Mouse (Mus musculus) cerebellum, postnatal 4 days (tissue): ENCODE results near the gene Sik3.

ENCODE experiments used
- DNase-seq, 2 experiments: peaks; one replicate each; pipeline ENCODE4 v3.0.0; 2022; ENCODE audit warnings: low spot score in 2 of 2, mixed read lengths in 1 of 2

Sik3 gene

DNA sequence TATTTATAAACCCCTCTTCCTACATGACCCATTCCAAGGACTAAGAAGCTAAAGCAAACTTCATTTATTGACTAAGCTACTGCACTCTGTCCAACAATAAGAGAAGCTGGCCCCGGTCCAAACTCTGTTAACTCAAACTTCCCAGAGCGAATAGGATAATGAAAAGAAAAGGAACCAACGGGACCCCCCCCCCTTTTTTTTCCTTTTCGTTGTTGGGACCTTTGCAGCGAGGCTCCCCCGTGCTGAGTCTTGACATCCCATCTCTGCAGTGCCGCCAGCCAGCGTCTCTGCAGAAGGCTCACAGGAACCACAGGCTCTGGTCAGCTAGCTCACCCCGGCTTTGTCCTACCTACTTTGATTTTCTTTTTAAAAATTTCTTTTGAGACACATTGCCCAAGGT is 3.2 kb downstream of the Sik3 start:
- DNase-seq: peak in 1 of 2 experiments; percentile 30

DNA sequence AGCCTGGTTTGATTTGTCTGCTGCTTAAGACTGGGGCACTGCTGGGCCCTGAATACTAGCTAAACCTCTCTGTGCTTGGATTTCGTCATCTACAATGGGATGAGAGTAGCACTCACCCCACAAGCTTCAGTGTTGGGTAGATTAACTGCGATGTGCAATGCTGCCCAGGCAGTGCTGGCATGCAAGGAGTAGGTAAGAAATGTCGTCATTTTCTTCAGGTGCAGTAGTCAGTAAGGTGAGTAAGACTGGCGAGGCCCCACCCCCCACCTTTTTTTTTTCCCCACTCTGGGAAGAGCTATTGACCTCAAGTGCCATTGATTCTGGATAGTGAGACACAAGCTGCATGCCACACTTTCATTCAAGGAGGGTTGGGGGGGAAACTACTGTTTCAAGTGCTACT is 3.8 kb downstream of the Sik3 start:
- no peak for DNase-seq

DNA sequence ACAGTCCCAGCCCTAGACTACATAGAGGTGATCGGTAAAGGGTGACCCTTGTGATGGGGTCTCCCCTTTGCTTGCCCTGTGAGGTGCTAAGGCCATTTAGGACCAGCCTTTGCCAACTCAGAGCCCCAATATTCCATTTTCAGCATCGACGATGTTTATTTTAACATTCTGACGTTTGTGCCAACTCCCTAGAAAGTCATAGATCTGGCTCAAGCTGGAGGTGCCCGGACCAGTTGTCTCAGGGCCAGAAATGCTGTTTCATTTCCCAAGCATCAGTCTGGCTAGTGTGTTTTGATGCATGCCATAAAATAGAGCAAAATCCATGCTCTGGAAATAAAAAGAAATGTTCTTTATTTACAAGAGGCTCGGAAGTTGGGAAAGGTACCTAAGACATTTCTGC is 5.7 kb downstream of the Sik3 start:
- DNase-seq: no peak

DNA sequence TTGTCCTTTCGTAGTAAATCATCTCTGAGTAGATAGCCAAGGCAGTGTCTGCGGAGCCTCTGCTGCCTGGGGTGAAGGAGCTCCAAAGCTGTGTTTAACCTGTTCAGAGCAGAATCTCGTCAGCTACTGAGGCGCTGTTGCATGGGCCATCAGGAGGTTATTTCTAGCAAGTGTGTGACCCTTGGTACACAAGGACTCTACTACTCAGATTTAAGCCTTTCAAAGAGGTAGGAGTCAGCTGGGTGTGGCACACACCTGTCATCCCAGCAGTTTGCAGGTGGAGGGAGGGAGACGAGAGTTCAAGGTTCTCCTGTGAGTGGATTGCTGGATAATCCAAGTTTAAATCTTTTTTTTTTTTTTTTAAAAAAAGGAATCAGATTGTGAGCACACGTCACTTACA is 7.4 kb downstream of the Sik3 start:
- no peak for DNase-seq

DNA sequence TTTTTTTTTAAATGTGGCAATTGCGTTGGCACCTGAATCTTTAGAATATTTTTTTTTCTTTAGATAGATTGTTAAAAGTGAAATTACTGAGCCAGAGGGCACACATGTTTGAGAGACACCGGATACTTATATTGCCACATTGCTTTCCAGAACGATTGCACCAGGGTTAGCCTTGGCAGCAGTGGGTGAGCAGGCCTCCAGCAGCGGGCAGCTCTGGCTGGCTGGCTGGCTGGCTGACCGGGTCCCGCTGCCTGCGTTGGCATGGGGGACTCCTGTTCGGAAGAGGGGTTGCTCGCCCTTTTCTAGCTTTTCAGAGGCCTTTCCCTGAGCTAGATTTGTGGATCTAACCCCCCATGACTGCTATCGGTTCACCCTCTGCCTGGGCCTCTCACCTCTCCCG is 11.0 kb downstream of the Sik3 start:
- peak in 1 of 2 experiments; percentile 10 for DNase-seq

DNA sequence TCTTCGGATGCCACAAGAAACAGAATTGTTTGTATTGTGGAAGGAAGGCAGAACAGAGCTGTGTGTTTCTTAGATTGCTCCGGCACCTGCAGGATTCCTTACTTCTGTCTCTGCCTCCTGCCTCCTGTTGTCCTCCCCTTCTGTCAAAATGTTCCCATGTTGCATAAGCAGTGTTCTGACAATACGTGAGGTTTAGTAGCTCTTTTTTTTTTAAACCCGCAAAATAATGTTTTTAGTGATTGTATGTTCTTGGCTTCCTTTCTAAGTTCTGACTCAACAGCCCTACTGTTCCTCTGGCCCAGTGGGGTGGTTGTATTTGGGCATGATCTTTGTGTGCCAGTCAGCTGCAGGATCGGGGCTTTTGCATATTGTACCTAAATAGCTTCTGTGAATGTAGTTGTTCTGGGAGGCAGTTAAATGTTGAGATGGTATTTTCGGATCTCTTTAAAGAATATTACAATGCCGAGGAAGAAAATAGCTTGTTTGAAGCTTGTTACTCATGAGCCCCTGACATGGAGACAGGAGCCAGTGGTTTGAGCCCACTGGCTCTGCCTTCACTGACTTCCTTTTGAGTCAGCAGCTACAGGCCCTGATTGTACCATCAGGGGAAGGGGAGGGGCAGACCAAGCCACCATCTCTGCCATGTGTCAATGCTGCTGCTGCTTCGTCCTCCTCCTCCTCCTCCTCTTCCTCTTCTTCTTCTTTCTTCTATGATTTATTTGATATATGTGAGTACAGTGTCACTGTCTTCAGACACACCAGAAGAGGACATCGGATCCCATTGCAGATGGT is 13.6 kb downstream of the Sik3 start:
- no peak for DNase-seq

DNA sequence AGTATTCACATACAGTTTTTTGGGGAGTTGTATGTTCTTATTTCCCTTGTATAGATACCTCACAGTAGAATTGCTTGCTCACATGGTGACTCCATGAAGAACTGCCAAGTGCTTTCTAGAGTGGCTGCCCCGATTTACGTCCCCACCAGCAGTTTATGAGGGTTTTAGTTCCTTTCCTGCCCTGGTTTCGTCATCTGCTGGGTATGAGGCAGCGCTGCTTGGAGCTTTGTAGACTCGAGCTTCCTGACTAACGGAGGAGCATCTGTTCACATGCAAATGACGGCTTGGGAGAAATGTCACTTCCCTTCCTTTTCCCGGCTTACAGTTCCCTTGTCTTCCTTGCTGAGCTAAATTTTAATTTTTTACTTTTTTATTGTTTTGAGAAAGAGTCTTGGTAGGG is 15.4 kb downstream of the Sik3 start:
- no peak for DNase-seq

DNA sequence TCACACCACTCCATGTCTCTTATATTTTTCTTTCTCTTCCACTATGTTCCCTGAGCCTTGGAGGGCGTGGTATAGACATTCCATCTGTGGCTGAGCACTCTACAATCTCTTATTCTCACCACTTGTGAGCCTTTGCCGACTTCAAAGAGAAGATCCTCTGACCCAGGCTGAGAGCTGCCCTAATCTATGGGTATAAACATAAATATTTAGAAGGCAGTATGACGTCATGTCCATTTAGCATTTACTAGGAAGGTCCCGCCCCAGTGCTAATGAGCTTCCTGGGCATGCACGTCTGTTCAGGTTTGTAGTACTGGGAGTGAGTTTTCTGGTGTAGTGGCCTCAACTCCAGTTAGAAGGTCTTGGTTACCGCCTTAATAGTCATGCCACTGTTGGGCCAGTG is 16.9 kb downstream of the Sik3 start:
- no peak for DNase-seq

DNA sequence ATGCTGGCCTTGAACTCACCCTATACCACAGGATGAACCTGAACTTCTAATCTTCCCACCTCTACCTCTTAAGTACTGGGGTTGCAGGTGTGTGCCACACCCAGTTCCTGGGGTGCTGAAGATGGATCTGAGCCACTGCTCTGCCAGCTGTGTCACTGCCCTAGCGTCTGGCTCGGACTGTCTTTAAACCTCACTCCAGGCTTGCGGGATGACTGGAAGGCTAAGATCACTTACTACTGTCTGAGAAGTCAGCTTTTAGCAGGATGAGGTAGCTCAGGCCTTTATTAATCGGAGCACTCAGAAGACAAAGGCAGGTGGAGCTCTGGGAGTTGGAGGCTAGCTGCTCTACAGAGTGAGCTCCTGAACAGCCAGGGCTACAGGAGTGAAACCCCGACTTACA is 17.6 kb downstream of the Sik3 start:
- no peak for DNase-seq

DNA sequence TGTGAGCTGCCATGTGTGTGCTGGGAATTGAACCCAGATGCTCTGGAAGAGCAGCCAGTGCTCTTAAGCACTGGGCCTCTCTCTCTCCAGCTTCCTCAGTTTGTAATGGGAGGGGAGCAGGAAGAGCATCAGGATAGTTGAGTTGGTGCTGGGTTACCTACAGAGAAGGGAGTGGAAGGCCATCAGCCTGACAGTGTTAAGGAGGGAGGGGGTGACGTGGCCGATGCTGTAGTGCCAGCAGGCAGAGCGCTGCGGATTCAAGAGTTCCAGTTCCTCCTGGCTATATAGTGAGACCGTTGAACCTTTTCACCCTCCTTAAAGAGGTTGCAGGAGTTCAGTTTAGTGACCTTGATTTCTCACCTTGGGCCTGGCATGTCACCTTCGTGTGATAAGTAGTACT is 18.3 kb downstream of the Sik3 start:
- DNase-seq: no peak

DNA sequence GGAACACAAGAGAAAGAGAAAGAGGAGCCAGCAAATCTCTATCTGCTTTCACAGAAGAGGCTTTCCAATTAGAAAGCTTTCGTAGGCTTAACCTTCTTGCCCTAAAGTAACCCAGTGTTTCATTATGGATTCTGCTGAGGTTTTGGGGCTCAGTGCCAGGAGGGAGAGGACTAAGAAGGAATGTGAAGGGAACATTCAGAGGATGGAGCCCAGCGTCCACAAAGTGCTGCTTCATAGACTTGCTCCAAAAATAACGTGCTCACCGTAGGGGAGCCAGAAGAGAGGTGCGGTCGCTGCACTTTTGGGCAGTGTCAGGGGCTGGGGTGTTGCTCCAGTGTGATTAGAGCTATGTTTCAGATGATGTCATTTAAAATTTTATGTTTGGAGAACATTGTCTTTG is 19.6 kb downstream of the Sik3 start:
- no peak for DNase-seq

DNA sequence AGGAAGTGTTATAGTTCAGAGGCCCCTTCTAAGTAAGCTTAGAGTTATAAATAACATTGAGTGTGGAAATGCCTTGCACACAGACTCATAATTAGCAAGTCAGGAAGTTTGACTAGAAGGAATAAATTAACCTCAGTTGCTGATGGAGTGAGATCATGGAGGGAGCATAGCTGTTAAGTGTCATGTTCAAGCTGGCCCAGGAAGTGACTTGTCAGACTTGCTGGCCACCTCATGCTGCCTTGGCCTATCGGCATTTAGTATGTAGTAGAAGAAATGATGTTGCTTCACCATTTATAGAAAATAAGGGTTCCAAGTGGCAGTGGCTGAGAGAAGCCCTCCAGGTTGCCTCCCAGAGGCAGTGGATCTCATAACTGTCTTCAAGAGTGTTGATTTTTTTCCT is 20.4 kb downstream of the Sik3 start:
- no peak for DNase-seq

DNA sequence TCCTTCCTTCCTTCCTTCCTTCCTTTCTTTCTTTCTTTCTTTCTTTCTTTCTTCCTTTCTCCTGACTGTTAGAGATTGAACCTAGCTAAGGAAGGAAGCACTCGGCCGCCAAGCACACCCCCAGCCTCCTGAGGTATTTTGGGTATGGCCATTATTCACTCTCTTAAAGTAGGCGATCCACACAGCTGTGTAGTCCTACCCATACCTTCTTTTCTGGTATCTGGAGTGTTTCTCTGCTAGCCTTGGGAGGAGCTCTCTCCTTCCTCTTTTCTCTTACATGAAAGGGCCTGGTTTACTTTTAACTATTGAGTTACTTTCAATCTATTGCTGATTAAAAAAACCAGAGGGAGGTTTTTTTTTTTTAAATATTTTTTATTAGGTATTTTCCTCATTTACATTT is 21.2 kb downstream of the Sik3 start:
- DNase-seq: no peak

DNA sequence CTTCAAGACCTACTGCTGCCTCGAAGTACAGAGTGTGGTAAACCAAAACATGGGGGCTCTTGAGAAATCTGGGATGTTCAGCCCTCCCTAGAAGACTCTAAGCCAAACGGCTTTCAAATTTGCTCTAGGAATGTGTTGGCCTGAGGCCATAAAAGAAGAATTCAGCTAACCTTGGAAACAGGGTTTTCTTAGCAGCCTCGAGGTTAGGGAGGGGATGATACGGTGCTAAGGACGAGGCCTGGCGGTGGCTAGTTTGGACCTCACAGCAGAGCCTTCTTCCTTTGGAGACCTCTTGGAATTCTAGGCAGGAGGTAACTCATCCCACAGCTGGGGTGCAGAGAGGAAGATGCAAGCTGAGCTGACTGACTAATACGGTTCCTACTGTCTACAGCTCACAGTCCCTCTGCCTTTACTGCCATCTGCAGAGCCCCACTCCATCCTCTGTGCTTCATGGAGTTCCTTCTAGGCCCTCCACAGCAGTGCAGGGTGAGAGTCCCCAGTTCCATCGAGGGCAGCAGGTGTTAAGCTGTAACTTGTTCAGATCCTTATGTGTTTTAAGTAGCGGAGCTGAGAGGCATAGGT is 22.8 kb downstream of the Sik3 start:
- DNase-seq: no peak

DNA sequence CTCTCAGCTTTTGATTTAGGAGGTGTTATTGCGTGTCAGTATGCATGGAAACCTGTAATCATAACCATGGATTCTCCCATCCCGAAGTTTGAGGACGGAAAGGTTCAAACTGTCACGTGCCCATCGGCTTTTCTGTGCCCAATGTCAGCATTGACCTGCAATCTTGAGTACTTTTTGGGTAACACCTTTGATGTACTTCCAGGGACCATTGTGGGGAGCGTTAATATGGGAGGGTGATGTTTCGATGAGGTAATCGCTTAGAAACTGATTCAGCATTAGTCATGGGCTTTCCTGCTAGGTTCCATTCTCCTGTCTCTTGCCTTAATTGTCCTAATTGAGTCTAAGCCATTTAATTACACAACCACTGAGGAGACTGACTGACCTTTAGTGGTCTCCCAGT is 24.3 kb downstream of the Sik3 start:
- no peak for DNase-seq

DNA sequence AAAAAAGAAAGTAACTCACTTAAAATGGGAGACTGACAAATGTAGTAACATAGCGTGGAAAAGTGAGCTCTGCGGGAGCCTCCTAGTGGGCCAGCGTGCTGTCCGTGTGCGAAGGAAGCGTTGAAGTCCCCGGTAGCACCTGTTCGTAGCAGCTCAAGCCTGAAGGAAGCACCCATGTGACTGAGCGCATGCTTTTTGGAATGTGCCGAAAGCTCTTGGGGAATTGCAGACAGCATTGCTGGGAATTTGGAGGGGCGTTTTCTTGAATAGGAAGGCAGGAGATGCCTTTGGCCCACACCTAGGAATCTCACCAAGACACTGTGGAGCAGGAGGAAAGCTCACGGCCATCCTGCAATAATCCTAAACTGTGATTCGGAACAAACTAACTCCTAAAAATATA is 26.2 kb downstream of the Sik3 start:
- DNase-seq: no peak

DNA sequence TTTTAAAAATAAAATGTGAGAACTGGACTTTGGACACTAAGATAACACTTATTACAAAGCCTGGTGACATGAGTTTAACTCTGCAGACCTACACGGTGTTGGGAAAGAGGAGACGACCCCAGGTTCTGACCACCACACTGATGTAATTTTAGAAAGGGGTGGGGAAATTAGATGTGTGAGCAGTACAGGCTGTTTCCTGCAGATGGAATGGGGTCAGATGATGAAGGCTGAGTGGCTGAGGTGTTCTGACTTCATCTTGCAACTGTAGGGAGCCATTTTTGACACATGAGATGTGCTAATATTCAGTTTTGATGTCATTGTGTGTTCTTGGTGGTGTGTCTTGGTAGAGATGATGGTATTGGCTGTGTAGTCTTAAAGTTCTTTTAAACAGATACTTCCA is 28.6 kb downstream of the Sik3 start:
- no peak for DNase-seq

DNA sequence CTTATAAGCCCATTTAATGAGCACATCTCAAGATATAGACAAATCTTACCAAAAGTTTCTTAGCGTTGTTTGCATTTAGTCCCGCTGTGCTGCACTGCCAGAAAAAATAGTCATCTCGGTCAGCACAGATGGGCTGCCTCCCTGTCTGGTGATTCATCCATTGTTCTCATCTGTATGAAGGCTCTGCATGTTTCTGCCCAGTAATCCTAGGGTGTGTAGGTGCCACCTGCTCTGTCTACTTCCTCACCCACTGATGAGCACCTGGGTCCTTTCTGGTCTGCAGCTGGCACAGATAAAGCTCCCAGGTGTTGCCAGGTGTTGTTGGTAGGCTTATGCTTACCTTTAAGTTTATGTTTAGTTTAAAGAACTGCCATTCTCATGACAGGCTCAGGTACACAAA is 29.8 kb downstream of the Sik3 start:
- DNase-seq: no peak

DNA sequence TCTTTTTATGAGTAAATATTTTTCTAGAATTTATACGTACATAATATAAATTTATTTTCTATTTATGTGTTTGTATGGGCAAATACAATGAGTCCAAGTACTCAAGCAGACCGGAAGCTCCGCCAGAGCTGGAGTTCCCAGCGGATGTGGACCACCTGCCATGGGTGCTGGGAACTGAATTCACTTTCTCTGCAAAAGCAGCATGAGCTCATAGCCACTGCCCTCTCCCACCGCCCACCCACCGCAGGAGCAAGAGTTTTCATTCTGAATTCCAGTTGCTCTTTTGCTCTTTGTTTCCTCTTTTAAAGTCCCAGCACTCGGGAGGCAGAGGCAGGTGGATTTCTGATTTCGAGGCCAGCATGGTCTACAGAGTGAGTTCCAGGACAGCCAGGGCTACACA is 31.0 kb downstream of the Sik3 start:
- DNase-seq: no peak

DNA sequence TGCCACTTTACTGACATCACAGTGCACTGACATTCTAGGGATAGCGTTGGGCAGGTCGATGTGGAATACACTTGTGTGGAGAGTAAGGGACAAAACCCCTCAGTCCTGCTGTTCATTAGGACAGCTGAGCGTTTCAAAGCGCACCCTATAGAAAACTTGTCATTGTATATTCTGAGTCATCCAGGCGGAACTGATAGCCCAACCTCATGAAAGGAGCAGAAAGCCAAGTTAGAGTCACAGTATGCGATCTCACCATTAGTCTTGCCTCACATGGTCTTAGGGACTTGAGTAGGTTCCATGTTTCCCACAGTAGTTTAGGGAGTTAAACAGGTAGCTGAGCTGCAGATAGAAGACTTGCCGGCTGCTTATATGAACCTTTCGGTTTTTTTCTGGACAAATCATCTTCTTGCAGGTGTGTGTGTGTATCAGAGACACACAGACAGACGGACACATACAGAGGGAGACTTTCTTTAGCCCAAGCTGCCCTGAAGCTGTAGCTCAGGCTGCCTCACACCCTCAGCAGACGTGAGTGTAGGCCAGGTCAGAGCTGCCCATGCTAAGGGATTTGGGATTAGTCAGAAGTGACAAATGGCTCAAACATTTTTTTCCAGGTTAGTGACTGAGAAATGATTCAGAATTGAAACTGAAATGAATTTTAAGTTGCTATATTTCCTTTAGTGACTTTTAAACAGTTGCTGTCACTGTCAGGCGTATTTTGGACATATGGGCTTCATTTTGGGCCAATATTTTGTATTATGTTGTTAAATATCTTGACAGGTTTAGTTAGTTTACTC is 34.3 kb downstream of the Sik3 start:
- no peak for DNase-seq

DNA sequence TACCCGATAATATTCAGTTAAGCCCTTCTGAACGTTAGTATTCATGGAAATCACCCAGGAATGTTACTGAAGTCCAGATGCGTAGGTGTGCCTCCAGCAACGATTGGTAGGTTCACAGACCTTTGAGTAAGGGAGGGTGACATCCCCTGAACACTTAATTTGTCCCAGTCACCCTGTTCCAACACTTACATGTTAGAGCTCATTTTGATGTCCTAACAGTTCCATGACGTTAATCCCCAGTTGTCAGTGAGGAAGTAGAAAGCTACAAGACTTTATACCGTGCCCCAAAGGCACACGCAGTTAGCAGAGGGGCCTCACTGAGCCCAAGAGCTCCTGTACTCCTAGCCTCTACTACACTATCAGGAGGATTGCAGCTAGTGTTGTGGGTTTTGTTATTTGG is 36.9 kb downstream of the Sik3 start:
- no peak for DNase-seq

DNA sequence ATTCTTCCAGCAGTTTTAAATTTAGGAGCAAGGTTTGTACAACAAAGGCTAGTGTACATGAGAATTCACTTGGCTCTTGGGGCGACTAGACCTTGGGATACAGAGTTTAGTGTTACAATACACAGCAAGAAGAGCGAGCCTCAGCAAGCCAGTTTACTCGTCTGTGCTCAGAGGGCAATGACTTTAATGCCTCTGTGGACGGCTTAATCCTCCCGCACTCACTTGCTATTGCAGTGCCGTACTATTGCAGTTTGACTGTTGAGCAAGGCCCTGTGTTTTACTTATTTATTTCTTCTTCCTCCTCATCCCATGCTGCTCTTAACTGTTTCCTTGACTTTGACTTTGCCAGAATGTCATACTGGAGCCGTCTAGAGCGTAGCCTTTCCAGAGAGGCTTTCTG is 37.6 kb downstream of the Sik3 start:
- DNase-seq: no peak

DNA sequence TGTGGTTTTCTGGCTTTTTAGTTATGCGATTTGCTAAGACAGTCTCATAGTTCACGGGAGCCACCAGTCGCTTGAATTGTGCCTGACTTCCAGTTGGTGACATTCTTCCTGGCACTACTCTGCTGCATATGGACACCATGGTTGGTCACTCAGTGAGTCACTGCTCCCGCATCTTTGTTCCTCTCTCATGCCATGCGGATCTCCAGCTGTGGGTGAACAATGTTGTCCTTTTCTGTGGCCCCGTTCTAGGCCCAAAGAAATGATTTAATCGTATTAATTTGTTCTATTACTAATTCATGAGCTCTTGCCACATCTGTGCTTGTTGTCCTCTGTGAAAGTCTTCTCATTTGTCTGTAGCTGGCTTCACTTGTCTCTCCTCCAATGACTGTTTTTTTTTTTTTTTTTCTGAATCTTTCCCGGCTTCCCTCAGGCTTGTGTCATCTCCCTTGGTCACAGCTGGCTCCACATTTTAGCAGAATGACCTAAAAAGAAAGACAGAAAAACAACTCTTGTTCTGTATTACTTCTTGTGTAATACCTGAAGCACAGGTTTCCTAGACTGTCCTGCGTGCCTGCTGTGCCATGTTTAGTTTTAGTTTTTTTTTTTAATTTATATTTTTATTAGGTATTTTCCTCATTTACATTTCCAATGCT is 40.5 kb downstream of the Sik3 start:
- DNase-seq: no peak
